Mouse (Mus musculus) embryo, embryonic 11.5 days (tissue): ENCODE data around the gene Vmn2r53.
"Not testable (repeated sequence)": the region's sequence is repeated elsewhere in the genome, so short reads cannot be mapped to it uniquely, and the experiment has no call there.

Experiments
- DNase-seq: peaks from one replicate; pipeline ENCODE4 v3.0.0-alpha.2; 2012; ENCODE audit warnings: low read depth, low spot score

Gene Vmn2r53

DNA sequence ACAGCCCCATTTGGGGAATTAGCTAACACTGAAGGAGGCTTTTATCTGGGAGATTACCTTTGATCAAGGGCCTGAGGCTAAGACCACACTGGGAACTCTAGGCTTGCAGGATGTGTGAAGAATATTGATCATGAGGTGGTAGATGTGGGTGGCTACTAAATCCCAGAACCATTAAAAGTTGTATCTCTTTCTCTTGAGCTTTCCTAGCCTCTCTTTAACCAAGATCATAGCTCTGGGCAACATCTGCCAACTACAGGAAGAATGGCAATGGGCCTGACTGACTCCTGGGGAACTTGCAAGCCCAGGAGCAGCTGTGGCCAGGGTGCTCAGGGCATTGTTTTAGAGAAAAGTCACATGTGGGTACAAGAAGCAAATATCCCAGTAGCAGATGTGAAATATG lies at the start of gene Vmn2r53:
TSS of gene Vmn2r53 (minus strand) at position 101 of the 400 bp plus-strand sequence.
- DNase-seq: no peak

DNA sequence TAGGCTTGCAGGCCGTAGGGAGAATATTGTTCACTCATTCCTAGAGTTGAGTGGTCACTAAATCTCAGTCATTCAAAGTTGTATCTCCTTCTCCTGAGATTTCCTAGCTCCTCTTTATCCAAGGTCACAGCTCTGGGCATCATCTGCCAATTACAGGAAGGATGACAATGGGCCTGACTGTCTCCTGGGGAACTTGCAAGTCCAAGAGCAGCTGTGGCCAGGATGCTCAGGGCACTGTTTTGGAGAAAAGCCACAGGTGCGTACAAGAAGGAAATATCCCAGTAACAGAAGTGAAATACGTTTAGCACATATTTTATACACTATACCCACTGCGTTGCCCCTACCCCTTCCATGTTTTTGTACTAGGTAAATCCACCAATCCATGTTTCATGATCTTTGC lies 31.6 kb upstream of the Vmn2r53 start, which contains the start of gene Vmn2r54:
TSS of gene Vmn2r54 (minus strand) at position 101 of the 400 bp plus-strand sequence.
- not testable (repeated sequence) for DNase-seq
